Mouse (Mus musculus): ENCODE measurements around the gene Hist1h2ac. TPM values are rescaled to one million over a fixed set of nuclear protein-coding genes. Genes with fewer than 3 reads are reported as not detected.

Hist1h2ac gene
- total and polyA plus RNA-seq, 3 experiments: 0.57 to 1.6 (median 1.3) TPM

- Histone ChIP-seq H3K4me1 (ENCODE audit: control insufficient read depth, insufficient read depth, low read length) (no peaks in the 10 kb centered on the region; the same call in 1 of the 2 replicates), H3K27ac (no peak overlapping the region), H3K9ac (ENCODE audit: low read depth, low read length) (no peak overlapping the region), H3K27me3 (ENCODE audit: control insufficient read depth, insufficient read depth, low read length) (no peaks in the 10 kb centered on the region), H3K36me3 (ENCODE audit: control insufficient read depth, insufficient read depth, low read length) (no peaks in the 10 kb centered on the region), H3K79me2 (replicated peaks; ENCODE audit: control insufficient read depth, insufficient read depth, low read length) (no peaks in the 10 kb centered on the region), H3K4me3 (no peak overlapping the region)
- no peak for DNase-seq
- TF ChIP-seq CTCF (IDR thresholded peaks at IDR 0.05): no peak
- TF ChIP-seq POLR2A (IDR thresholded peaks at IDR 0.05; ENCODE audit: insufficient read depth, low read depth, low read length): no peak
- 91% methylated on average over 9 of the region's 9 CpGs for WGBS
- intact Hi-C loops (cut with DNase I): loop anchor here (5.0 to 10.0 kb wide), 3 partner anchors 263 to 1980 kb away; partner anchors contain the start of genes Hist1h2ah, Hist1h2ai, Hist1h2bk and Hist1h2bl
Measured at GRCm38 (mm10) chr13:23694956-23695355, 11.2 kb upstream of the Hist1h2ac start.

GRCm38 (mm10) chr13:23693856-23694440 is 10.2 kb upstream of the Hist1h2ac start:
- TF ChIP-seq EP300 (IDR thresholded peaks at IDR 0.05; ENCODE audit: insufficient read depth, low read depth, low read length) (no peak), POLR2A (IDR thresholded peaks at IDR 0.05; ENCODE audit: insufficient read depth, low read depth, low read length) (no peak), CTCF (IDR thresholded peaks at IDR 0.05) (no peak)
- H3K36me3 ChIP-seq (ENCODE audit: control insufficient read depth, insufficient read depth, low read length): no peaks in the 10 kb centered on the region
- 76% methylated on average over 6 of the region's 6 CpGs for WGBS
- no peak overlapping the region for H3K9ac ChIP-seq (ENCODE audit: low read depth, low read length)
- no peaks in the 10 kb centered on the region; the same call in 1 of the 2 replicates for H3K4me1 ChIP-seq (ENCODE audit: control insufficient read depth, insufficient read depth, low read length)
- no peak overlapping the region for H3K27ac ChIP-seq
- DNase-seq: no peak
- H3K79me2 ChIP-seq (replicated peaks; ENCODE audit: control insufficient read depth, insufficient read depth, low read length): no peaks in the 10 kb centered on the region
- H3K4me3 ChIP-seq: no peak overlapping the region
- H3K27me3 ChIP-seq (ENCODE audit: control insufficient read depth, insufficient read depth, low read length): no peaks in the 10 kb centered on the region
- intact Hi-C loops (cut with DNase I): loop anchor here (10.0 kb wide), 1 partner anchor 1979 kb away; the partner anchor contains the start of genes Hist1h2ai, Hist1h2bl and Hist1h3h

- no peak overlapping the region for H3K27ac ChIP-seq
- intact Hi-C loops (cut with DNase I): loop anchor here (5.0 to 10.0 kb wide), 2 partner anchors 1647 to 1935 kb away; partner anchors contain the start of genes Hist1h2ag, Hist1h2ak, Hist1h2bj and Hist1h2bn
- no peak for DNase-seq
- TF ChIP-seq CTCF (IDR thresholded peaks at IDR 0.05) (no peak), EP300 (IDR thresholded peaks at IDR 0.05; ENCODE audit: insufficient read depth, low read depth, low read length) (no peak), POLR2A (IDR thresholded peaks at IDR 0.05; ENCODE audit: insufficient read depth, low read depth, low read length) (no peak)
- H3K4me1 ChIP-seq (ENCODE audit: control insufficient read depth, insufficient read depth, low read length): peaks cover 1% of the 10 kb centered on the region; the same call in 1 of the 2 replicates
- no peaks in the 10 kb centered on the region for H3K27me3 ChIP-seq (ENCODE audit: control insufficient read depth, insufficient read depth, low read length)
- 55% methylated on average over 2 of the region's 2 CpGs for WGBS
- no peaks in the 10 kb centered on the region; the same call in 1 of the 2 replicates for H3K79me2 ChIP-seq (replicated peaks; ENCODE audit: control insufficient read depth, insufficient read depth, low read length)
- no peak overlapping the region for H3K4me3 ChIP-seq
- no peak overlapping the region for H3K9ac ChIP-seq (ENCODE audit: low read depth, low read length)
- H3K36me3 ChIP-seq (ENCODE audit: control insufficient read depth, insufficient read depth, low read length): peaks cover 2% of the 10 kb centered on the region
Measured at GRCm38 (mm10) chr13:23689459-23689858, 5.7 kb upstream of the Hist1h2ac start.

GRCm38 (mm10) chr13:23688956-23689355 is 5.2 kb upstream of the Hist1h2ac start:
- no peaks in the 10 kb centered on the region; the same call in 1 of the 2 replicates for H3K79me2 ChIP-seq (replicated peaks; ENCODE audit: control insufficient read depth, insufficient read depth, low read length)
- no peak for DNase-seq
- peaks cover 2% of the 10 kb centered on the region for H3K36me3 ChIP-seq (ENCODE audit: control insufficient read depth, insufficient read depth, low read length)
- no peak overlapping the region for H3K27ac ChIP-seq
- no peaks in the 10 kb centered on the region for H3K27me3 ChIP-seq (ENCODE audit: control insufficient read depth, insufficient read depth, low read length)
- no peak overlapping the region for H3K4me3 ChIP-seq
- intact Hi-C loops (cut with DNase I): loop anchor here (5.0 to 10.0 kb wide), 2 partner anchors 1647 to 1934 kb away; partner anchors contain the start of genes Hist1h2ag, Hist1h2ak, Hist1h2bj and Hist1h2bn
- peaks cover 1% of the 10 kb centered on the region; the same call in 1 of the 2 replicates for H3K4me1 ChIP-seq (ENCODE audit: control insufficient read depth, insufficient read depth, low read length)
- 99% methylated on average over 2 of the region's 2 CpGs for WGBS
- no peak overlapping the region for H3K9ac ChIP-seq (ENCODE audit: low read depth, low read length)
- TF ChIP-seq POLR2A (IDR thresholded peaks at IDR 0.05; ENCODE audit: insufficient read depth, low read depth, low read length) (no peak), EP300 (IDR thresholded peaks at IDR 0.05; ENCODE audit: insufficient read depth, low read depth, low read length) (no peak), CTCF (IDR thresholded peaks at IDR 0.05) (no peak)

- Histone ChIP-seq H3K36me3 (ENCODE audit: control insufficient read depth, insufficient read depth, low read length) (peaks cover 2% of the 10 kb centered on the region), H3K9ac (ENCODE audit: low read depth, low read length) (no peak overlapping the region), H3K79me2 (replicated peaks; ENCODE audit: control insufficient read depth, insufficient read depth, low read length) (no peaks in the 10 kb centered on the region; the same call in 1 of the 2 replicates), H3K27ac (no peak overlapping the region), H3K4me1 (ENCODE audit: control insufficient read depth, insufficient read depth, low read length) (peaks cover 1% of the 10 kb centered on the region; the same call in 1 of the 2 replicates), H3K27me3 (ENCODE audit: control insufficient read depth, insufficient read depth, low read length) (no peaks in the 10 kb centered on the region), H3K4me3 (no peak overlapping the region)
- intact Hi-C loops (cut with DNase I): loop anchor here (5.0 to 10.0 kb wide), 2 partner anchors 1646 to 1933 kb away; partner anchors contain the start of genes Hist1h2ag, Hist1h2ak, Hist1h2bj and Hist1h2bn
- TF ChIP-seq POLR2A (IDR thresholded peaks at IDR 0.05; ENCODE audit: insufficient read depth, low read depth, low read length): no peak
- no peak for TF ChIP-seq EP300 (IDR thresholded peaks at IDR 0.05; ENCODE audit: insufficient read depth, low read depth, low read length)
- TF ChIP-seq CTCF (IDR thresholded peaks at IDR 0.05): no peak
- DNase-seq: no peak
- 93% methylated on average over 7 of the region's 7 CpGs for WGBS
Measured at GRCm38 (mm10) chr13:23687907-23688306, 4.2 kb upstream of the Hist1h2ac start.

- Histone ChIP-seq H3K27ac (no peak overlapping the region), H3K4me1 (ENCODE audit: control insufficient read depth, insufficient read depth, low read length) (peaks cover 1% of the 10 kb centered on the region; the same call in 1 of the 2 replicates), H3K36me3 (ENCODE audit: control insufficient read depth, insufficient read depth, low read length) (peaks cover 2% of the 10 kb centered on the region), H3K4me3 (no peak overlapping the region), H3K9ac (ENCODE audit: low read depth, low read length) (no peak overlapping the region), H3K27me3 (ENCODE audit: control insufficient read depth, insufficient read depth, low read length) (no peaks in the 10 kb centered on the region), H3K79me2 (replicated peaks; ENCODE audit: control insufficient read depth, insufficient read depth, low read length) (no peaks in the 10 kb centered on the region; the same call in 1 of the 2 replicates)
- TF ChIP-seq EP300 (IDR thresholded peaks at IDR 0.05; ENCODE audit: insufficient read depth, low read depth, low read length) (no peak), POLR2A (IDR thresholded peaks at IDR 0.05; ENCODE audit: insufficient read depth, low read depth, low read length) (no peak), CTCF (IDR thresholded peaks at IDR 0.05) (no peak)
- 65% methylated on average over 4 of the region's 4 CpGs for WGBS
- intact Hi-C loops (cut with DNase I): loop anchor here (5.0 to 10.0 kb wide), 2 partner anchors 1645 to 1932 kb away; partner anchors contain the start of genes Hist1h2ag, Hist1h2ak, Hist1h2bj and Hist1h2bn
- DNase-seq: no peak
Measured at GRCm38 (mm10) chr13:23687181-23687580, 3.4 kb upstream of the Hist1h2ac start.

All from heart, adult 2 months (tissue).